15 mouse cellular contexts compared by ENCODE assay signal in the genomic region with DNA sequence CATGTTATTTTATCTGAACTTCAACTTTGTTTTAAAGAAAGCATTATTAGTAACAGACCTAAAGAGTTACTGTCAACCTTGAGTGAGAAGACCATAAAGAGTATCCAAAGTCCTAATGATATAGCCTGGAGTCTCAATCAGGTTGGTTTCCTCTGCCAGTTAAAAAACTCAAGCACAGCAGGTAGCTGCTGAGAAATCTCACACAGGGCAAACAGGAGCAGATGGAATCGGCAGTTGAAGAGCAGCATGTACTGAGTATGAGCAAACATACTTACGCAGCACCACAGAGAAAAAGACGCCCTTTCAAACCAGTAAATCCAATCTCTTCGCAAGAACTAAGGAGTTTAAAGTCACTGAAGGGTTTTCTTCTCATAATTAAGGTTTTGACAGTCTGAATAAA.
A peak's percentile ranks its signal among the peaks of the same experiment; 100 is the strongest.
DNase-seq lines count a peak whose midpoint lies in the region.
"Had no signal": no experiment of that assay in that cellular context is flagged by ENCODE, and none has a peak within 500 bp of the region (broad histone marks: within the 10 kb centered on the region; RNA-seq: fewer than 3 reads in every experiment).

No protein-coding gene starts in this region.

- DNase-seq in cerebellum, adult 11-12 months: peak; percentile 53
- no peak for DNase-seq in cerebellum, adult 8-10 months
- peak; percentile 81 for DNase-seq in brain, adult 2 months (ENCODE audit: low read depth, low spot score)
- DNase-seq in cerebellum, adult 9-10 months: peak; percentile 69
- peak; percentile 45 to 62 for DNase-seq in cerebellum, postnatal 25 days
- DNase-seq in kidney, adult 11 months: no peak
- DNase-seq in ovary, postnatal 10 days (ENCODE audit: low spot score): no peak
- DNase-seq: adrenal gland, adult 2 months; adrenal gland, postnatal 14 days; B cell, adult 2 months; embryo, embryonic 11 days; gastrocnemius, postnatal 10 days; gastrocnemius, postnatal 36 days; heart, adult 2 months; kidney, adult 8-10 months had no signal

Comparison
In these comparisons a context has a peak if more than half of its experiments do, and no peak if none do; other contexts are left out.
1. DNase-seq: peak in cerebellum, adult 11-12 months (single experiment), brain, adult 2 months (single experiment), cerebellum, adult 9-10 months (single experiment) and cerebellum, postnatal 25 days (2 of 2); none in cerebellum, adult 8-10 months (single experiment), kidney, adult 11 months (single experiment) and ovary, postnatal 10 days (single experiment).